Mouse (Mus musculus) cerebral cortex, adult 2 months (tissue): ENCODE results near the gene Itga5.

Experiments
- WGBS: fragments of 180-500 bp; shearing (Covaris S2); methylation state at CpG from one replicate; pipeline ENCODE4 v1.1.7; 2018; 5-methylcytosine and 5-hydroxymethylcytosine counted together

Gene Itga5

DNA sequence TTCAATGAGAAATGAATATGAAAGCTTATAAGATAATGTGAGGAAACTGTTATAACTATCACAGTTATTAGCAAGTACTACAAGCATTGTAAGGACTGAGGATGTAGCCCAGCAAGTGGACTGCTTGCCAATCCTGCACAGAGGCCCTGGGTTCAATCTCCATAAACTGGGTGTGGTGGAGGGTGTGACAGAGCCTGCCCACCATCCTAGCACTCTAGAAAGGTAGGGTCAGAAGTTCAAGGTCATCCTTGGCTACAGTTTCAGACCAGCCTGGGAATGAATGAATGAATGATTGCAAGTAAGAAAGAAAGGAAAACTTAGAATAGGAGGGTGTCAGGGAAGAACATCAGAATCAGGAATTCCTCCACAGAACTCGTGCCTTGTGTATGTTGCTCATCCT lies 2.8 kb downstream of the Itga5 start:
- WGBS, result 73% methylated on average over 1 of the region's 1 CpGs

DNA sequence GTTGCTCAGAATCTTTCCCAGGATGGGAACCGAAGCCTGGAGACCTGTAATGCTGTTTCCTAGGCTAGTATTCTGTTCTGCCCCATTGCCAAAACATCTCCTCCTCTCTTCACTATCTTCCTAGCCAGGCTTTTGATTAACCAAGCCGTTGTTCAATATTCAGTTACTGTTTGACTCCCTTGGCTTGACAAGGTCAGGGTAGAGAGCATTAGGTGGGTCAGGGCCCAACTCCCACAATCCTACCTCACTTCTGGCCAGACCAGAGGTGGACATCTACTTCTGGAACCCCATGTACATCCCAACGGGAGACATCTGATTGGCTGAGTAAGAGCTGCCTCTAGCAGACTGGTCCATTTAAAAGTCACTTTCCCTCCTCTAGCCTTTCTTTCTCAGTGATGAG lies 3.6 kb downstream of the Itga5 start:
- 87% methylated on average over 3 of the region's 3 CpGs for WGBS

DNA sequence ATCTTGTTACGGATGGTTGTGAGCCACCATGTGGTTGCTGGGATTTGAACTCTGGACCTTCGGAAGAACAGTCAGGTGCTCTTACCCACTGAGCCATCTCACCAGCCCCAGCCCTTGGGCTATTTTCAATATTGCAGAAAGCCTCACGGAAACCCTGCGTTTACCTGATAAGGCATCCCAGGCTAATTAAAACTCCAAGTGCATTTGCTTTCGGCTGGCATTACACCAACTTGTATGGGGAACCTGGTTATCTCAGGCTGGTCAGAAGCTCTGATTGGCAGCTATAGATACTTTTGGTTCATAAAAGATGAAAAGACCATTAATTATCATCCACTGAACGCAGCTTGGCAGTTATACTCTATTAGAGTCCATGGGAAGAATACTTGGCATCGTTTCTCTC lies 4.2 kb downstream of the Itga5 start:
- 88% methylated on average over 7 of the region's 7 CpGs for WGBS

DNA sequence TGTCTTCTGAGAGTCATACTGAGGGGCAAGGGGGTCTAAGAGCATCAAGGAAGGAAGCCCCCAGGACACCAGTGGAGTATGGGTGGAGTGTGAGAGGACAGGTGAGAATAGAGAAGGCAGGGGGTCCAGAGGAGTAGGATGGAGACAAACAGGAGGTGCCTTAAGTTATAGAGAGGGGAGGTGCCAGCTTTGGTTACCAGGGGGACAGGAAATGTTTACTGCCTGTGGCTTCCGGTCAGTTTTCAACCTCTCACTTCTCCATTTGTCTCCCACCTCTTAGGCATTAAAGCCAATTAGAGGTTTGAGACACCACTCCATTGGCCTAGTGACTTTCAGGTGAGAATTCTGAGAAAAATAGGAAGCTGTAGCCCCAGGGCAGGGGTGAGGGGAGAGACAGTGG lies 5.3 kb downstream of the Itga5 start:
- 82% methylated on average over 1 of the region's 1 CpGs for WGBS

DNA sequence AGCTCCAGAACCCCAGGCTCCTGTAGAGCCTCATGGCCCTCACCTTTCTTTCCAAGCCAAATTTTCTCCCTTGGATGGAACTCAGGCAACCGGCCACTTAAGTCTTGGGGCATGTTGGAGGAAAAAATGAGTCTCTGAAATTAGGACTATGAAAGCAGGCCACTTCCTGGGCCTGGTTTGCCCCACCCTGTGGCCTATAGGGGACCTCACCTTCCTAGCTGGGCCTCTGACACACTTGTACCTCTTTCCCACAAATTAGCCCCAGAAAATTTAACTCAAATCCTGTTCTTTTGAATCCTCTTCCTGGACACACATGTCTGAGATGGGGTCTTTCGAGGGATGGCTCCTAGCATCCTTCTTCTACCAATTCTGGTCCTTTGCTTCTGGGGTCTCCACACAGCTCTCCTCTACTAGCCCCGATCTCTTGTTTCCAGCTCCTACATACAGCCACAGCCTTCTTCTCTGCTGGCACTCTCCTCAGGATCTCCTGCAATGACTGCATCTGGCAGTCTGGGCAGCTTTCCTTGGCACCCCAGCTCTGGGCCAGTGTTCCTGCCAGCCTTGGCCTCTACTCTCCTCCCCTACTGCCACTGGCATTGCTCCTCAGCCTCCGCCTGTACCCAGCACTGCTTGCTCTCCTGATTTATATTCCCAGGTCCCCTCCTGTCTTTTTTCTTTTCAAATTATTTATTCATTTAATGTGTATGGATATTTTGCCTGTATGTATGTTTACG lies 6.5 kb downstream of the Itga5 start:
- 81% methylated on average over 5 of the region's 5 CpGs for WGBS

DNA sequence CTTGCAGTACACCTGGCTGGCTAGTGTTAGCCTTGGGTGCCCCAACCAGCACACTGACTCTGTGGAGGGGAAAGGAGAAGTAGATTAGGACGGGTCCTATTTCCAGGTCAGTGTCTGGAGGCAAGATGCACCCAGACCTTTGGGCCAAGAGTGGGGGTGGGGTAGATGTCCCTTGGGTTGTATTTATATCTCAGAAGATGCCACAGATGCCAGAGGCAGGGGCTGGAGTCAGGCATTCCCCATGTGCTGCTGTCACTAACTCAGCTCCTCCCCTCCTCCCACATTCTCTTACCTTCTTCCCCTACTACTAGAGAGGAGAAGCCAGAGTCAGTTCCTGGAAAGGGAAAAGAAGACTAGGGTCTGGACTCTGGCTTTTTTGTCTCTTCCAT lies 7.4 kb downstream of the Itga5 start:
- WGBS, result 87% methylated on average over 1 of the region's 1 CpGs

DNA sequence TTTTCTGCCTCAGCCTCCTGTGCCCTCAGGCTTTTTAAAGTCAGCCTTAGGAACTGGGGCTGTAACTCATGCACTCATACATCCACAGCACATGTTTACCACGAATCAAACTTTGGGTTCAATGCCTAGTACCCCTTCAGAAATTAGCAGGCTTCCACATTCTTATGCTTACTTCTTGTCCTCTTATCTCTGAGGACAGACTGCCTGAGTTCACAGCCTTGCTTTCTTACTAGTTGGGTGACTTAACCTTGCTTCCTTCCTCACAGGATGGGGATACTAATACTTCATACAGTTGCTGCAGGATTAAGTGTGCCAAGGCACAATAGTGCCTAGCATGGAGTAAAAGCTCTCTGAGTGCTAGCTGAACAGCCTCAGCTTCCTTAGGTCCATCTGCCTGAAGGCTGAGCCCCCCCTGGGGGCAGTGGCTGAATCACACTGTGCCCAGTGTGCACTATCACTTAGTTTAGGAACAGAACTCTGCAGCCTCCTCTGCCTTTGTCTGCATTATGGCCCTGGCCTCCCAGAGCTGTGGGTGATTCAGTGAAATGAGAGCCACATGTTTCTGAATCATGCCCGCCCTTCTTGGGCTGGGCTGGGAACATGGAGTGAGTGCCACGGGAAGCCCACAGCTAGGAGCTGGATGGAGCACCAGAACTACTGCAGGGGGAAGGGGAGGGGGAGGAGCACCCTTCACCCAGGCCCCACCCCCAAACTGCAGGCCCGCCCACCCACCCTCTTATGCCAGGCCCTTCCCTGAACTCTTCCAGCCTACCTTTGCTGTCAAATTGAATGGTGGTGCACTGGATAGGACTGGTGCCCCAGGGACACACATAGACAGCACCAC lies 8.1 kb downstream of the Itga5 start:
- 46% methylated on average over 3 of the region's 4 CpGs for WGBS

DNA sequence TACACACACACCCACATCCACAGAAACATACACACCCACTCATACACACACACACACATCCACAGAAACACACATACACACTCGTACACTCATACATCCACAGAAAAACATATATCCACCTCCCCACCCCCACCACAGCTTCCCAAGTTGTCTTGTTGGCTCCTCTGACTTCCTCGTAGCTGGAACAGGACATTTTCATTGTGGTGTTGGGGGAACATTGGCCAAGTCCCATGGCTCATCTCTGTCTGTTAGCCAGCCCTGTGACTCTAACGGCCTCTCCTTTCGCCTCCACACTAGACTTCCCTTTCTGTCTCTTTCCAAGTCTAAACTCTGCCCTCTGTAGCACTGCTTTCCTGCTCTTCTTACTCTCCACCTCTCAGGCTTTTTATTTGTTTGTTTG lies 8.7 kb downstream of the Itga5 start:
- WGBS, result 58% methylated on average over 4 of the region's 4 CpGs

DNA sequence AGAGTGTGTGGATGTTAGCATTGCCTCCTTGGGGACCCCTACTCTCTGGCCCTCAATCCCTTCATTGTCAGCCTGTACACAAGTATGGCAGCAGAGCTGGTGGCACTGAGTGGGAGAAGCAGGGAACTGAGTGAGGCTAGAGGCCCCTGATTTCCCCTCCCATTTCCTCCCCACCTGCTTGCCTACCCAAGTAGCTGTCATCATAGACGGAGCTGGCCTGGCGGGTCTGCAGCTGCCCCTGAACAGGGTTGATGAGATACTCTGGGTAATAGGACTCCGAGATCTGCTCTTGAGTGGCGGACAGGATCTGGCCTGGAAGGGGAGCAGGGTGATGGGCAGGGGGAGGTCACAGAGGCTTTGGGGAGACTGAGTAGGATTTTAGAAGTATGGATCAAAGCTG lies 10.4 kb downstream of the Itga5 start:
- WGBS, result 93% methylated on average over 4 of the region's 4 CpGs

DNA sequence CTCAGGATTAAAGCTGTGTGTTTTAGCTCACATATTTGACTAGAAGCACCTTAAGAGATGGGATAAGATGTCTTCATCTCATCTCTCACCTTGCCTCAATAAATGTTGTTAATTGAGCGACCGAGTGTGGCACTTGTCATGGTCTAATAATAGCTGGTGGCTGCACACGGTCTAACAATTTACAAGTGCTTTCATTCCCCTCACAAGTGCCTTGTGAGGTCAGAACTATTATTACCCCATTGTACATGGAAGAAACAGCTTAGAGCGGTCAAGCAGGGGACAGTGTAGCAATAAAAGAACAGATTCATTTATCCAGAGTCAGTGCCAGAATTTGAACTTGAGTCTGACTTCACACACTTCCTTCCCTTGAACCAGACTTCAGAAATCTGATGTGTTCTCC lies 11.1 kb downstream of the Itga5 start:
- 77% methylated on average over 4 of the region's 4 CpGs for WGBS

DNA sequence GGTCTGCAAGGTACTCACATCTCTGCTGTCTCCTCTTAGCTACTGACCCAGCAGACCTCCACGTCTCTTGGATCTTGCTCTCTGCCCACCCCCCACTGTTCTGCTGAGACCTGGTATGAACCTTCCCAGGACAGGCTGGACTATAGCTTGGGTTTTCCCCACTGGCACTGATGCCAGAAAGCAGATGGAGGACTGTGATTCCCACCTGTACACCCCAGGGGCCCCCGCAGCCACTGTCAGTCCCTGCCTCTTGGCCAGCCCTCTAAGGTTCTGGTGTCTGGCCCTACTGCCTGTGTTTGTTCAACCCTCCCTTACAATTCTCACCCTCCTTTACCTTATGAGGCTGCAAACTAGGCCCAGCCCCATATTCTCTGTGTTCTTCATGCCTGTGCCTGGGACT lies 11.9 kb downstream of the Itga5 start:
- 94% methylated on average over 2 of the region's 2 CpGs for WGBS

DNA sequence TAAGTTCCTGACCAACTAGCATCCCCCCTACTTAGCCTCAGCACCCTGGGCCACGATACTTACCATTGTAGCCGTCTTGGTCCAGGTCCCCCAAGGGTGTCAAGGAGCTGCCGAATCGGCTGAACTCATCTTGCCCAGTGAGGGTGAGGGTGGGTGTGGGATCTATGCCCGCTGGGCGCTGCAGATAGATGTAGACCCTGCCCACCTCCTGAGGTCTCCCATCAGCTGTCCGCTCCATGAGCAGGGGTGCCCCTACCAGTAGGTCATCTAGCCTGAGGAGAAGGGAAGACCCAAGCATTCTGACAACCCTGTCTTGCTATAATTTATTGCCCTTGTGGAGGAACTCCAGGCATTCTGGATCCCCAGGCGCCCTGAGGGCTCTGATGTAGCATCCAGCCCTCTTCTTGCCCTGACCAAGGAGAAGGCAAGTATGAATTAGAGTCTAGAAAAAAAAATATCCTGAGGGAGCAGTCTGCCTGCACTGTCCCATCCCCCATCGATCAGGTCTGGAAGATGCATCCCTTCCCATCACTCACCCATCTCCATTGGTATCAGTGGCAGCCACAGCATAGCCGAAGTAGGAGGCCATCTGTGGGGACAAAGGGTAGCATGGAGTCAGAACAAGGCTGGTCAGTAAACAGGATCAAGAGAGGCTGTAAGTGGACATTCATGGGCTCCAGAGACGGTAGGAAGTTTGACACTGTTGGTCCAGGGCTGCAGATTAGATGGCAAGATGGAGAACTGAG lies 12.9 kb downstream of the Itga5 start:
- WGBS, result 98% methylated on average over 11 of the region's 11 CpGs

DNA sequence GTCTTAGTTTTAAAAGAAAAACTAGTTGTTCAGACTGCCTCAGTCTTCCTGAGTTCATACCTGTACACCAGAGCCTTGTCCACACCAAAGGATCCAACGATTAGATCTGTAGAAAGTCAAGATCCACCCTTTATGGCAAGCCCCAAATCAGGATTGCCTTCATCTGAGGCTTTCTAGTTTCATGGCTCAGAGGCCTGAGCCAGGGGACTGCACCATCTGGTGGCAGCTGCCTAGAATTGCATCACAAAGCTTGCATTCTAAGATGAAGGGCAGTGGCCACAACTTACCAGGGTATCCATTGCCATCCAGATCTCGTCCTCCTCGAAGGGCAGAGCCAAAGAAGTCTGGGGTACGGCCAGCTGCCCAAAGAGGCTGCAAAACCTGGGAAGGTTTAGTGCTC lies 13.7 kb downstream of the Itga5 start:
- WGBS, result 33% methylated on average over 4 of the region's 4 CpGs

DNA sequence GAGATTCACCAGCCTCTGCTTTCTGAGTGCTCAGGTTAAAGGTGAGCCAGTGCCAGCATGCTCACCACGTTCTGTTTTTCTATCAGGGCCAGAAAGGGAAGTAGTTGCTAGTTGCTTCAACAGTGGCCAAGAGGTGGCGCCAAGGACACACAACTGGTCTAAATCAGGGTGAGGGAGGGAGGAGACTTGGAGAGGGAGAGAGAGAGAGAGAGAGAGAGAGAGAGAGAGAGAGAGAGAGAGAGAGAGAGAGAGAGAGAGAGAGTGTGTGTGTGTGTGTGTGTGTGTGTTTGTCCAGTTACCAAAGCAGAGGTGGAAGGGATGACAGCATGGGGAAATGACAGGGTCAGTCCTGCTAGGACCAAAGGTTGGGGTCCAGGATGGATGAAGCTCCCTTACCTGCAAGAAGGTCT lies 19.3 kb downstream of the Itga5 start:
- 6% methylated on average over 2 of the region's 2 CpGs for WGBS

DNA sequence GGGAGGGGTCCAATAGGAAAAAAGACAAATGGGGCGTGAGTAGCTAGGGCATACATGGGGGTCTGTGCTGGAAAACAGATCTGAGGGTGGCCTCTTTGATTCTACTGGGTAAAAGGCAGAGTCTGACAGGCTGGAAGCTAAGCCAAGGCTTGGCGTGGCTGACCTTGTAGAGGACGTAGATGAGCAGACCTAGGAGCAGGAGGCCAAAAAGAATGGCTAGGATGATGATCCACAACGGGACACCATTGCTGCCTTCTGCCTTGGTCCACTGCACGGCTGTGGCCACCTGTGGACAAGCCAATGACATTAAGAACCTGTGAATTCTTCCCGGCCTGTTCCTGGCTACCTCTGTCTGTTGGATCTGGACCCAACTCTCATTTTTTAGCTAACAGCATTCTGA lies 20.8 kb downstream of the Itga5 start:
- 90% methylated on average over 6 of the region's 6 CpGs for WGBS

DNA sequence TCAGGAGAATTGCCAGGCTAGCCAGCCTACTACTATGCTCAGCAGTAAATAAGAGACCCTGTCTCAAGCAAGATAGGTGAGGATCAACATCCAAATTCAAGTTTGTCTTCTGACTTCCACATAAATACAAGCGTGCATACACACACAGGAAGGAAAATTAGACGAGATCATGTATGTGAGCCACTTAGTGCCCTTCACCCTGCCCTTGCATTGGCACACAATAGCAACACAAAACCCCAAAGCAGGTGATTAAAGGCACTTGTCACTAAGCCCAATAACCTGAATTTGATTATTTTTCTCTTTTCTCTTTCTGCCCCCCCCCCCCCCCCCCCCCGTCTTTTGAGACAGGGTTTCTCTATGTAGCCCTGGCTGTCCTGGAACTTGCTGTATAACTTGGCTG lies 23.6 kb downstream of the Itga5 start:
- 69% methylated on average over 3 of the region's 3 CpGs for WGBS

DNA sequence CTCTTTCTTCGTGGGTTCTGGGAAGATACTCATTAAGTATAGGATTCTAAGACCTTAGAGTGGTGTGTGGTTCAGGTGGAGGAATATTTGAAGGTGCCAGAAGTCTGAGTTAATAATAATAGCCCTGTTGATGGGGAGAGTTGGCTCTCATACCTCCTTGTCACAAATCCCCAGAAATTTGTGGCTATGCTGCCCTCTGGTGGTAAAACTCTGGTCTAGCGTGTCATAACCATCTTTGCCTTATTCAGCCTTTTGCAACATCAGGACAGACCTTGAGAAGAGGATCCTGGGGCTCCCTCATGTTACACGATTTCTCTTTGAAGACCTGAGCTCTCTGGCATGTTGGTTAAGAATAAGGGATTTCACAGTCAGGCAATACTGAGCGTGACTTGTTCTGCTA lies 24.1 kb downstream of the Itga5 start:
- WGBS, result 21% methylated on average over 4 of the region's 4 CpGs

DNA sequence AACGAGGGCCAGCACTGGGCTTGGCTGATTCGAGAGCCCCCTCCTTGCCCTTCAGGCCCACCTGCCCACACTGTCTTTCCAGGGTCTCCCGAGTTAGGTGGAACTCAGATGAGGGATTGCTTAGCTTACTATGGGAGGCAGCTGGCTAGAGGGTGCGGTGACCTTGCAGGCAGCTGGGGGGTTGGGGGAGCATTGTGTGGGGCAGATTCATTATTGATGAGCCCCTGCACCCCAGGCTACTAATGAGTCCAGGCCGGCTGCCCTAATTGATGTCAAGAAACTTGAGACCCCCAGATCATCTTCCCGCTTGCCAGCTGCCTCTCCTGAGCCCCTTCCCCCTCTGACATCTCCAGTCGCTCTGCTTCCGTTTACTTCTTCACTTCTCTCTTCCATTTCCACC lies 25.0 kb downstream of the Itga5 start:
- WGBS, result 53% methylated on average over 8 of the region's 8 CpGs

DNA sequence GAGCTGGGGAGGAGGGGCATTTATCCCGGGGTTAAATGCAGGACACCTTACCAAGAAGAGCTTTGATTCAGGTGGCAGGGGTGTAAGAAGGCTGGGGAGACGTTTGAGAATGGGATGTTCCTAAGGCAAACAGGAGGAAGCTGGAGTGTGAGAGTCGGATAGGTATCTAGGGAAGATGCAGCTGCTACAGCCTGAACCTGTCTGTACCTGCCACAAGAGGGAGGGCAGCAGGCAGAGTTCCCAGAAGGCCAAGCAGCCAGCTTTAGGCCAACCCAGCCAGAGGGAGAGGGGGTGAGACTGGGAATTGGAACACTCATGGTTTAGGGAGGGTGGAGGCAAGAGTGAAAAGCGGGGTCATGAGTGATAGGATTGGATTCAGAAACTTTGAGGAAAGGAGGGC lies 25.8 kb downstream of the Itga5 start:
- WGBS, result 23% methylated on average over 4 of the region's 4 CpGs

DNA sequence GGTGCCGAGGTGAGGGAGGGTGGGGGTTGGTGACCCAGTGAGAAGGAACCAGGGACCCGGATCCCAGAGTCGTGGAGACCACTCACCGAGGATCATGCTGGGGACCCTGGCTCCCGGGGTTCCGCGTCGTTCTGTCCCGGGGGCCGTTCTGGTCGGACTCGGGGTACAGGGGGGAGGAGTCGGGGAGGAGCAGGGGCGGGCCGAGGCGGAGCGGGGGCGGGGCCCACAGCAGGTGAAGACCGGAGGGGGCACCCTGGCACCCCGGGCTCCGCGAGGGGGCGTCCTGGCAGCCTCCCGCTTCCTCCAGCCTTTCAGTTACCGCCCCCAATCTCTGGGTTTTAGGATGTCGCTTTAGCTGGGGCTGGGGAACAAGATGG lies 26.6 kb downstream of the Itga5 start, which contains the start of gene Zfp385a:
Zfp385a (minus strand) TSS at position 133 of the 377 bp plus-strand sequence.
- under 1% methylated on average over 25 of the region's 26 CpGs for WGBS

DNA sequence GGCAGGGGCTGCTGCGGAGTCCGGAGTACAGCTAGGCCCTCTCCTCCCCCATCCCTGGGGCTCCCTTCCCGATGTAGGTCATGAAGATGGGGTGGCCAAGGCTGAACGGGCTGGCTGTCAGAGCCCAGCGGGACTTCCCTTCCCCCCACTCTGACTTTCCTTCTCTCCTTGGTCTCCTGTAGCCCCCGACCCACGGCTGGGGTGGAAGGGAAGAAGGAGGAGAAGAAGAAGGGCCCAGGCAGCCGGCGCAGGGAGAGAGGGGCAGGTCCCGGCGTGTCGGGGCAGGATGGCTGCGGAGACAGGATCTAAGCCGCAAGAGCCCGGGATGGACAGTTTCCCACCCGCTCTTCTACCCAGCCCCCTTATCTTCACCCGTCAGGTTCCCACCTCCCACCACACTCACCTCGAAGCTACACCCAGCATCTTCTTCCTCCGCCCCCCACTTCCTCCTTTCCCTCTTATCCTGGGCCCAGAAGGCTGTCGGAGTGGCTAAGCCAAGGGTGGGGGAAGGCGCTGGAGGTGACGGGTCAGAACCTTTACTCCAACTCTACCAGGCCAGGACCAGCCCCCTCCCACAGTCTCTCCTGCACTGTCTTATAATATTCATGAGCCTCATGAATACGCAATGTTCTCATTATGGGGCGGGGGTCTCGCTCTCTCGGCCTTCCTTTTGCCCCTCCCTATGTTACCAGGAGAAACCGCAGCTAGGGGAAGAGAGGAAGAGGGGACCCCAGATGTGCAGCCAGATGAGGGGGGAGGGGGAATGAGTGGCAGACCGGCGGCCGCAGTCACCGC lies 27.2 kb downstream of the Itga5 start:
- WGBS, result 14% methylated on average over 31 of the region's 31 CpGs

DNA sequence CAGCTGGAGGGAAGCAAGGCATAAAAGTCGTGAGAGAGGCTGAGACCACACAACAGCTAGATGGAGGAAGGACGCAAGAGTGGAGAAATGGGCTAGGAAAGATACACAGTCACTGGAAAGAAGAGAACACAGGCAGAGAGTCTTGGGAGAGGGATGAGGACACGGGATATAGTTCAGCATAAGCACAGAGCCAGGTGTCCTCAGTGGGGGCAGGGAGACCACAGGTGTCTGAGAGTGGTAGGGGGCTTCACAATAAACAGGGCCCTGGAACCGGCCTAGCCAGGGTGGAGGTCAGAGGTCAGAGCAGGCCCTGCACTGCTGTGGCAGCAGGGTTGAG lies 27.8 kb downstream of the Itga5 start:
- 45% methylated on average over 4 of the region's 4 CpGs for WGBS
